Mouse (Mus musculus) liver, embryonic 18 days (tissue): Measurements from ENCODE around the gene Vmn1r62. TPM values are rescaled to one million over a fixed set of nuclear protein-coding genes. Genes with fewer than 3 reads are reported as not detected.

Experiments
- polyA plus RNA-seq: library from polyadenylated mRNA; depleted of rRNA; stranded (reverse); fragments of >200 nt; gene quantifications from 2 replicates; pipeline ENCODE4 v1.2.3, GENCODE M21; 2012; rRNA removed

Vmn1r62 gene
- polyA plus RNA-seq, result not detected in 2 replicates

GRCm38 (mm10) chr7:5673331-5673730 lies at the start of gene Vmn1r62:
Gene Vmn1r62 (plus strand): TSS chr7:5673631.

Other genes starting within 250 kb of the Vmn1r62 start
- not detected in 2 replicates for gene Vmn1r59, start 216.9 kb upstream of the Vmn1r62 start, polyA plus RNA-seq
- not detected in 2 replicates for gene Vmn2r28, start 179.7 kb upstream of the Vmn1r62 start, polyA plus RNA-seq
- gene Vmn1r60, start 126.3 kb upstream of the Vmn1r62 start, polyA plus RNA-seq, result not detected in 2 replicates
- not detected in 2 replicates for gene Vmn1r61, start 60.3 kb upstream of the Vmn1r62 start, polyA plus RNA-seq
- not detected in 2 replicates for gene Vmn1r63, start 131.8 kb downstream of the Vmn1r62 start, polyA plus RNA-seq
- not detected in 2 replicates for gene Vmn1r64, start 210.9 kb downstream of the Vmn1r62 start, polyA plus RNA-seq